ENCODE assay signal across 2 mouse cellular contexts in genomic region chr19:57500254-57500653, GRCm38 (mm10).
TF ChIP-seq lines count a peak whose summit lies in the region.

No protein-coding gene starts in this region.

TF ChIP-seq in CH12.LX, 34 proteins besides CTCF, POLR2A, EP300 and RAD21 (continued from another document):
- no peak for TF ChIP-seq ZC3H11A (IDR thresholded peaks at IDR 0.05; ENCODE audit: low read depth, low read length)

TF ChIP-seq in MEL, 35 proteins besides CTCF, POLR2A, EP300 and RAD21 (continued from another document):
- TF ChIP-seq POLR2AphosphoS5 (IDR thresholded peaks at IDR 0.05; ENCODE audit: borderline replicate concordance, low read depth, low read length) = no peak
